Mouse (Mus musculus): ENCODE measurements around the gene Maz. TPM values are rescaled to one million over a fixed set of nuclear protein-coding genes. Genes with fewer than 3 reads are reported as not detected.

Gene Maz
- total RNA-seq, 1 experiment from 2014 or later = 16.7 TPM

DNA sequence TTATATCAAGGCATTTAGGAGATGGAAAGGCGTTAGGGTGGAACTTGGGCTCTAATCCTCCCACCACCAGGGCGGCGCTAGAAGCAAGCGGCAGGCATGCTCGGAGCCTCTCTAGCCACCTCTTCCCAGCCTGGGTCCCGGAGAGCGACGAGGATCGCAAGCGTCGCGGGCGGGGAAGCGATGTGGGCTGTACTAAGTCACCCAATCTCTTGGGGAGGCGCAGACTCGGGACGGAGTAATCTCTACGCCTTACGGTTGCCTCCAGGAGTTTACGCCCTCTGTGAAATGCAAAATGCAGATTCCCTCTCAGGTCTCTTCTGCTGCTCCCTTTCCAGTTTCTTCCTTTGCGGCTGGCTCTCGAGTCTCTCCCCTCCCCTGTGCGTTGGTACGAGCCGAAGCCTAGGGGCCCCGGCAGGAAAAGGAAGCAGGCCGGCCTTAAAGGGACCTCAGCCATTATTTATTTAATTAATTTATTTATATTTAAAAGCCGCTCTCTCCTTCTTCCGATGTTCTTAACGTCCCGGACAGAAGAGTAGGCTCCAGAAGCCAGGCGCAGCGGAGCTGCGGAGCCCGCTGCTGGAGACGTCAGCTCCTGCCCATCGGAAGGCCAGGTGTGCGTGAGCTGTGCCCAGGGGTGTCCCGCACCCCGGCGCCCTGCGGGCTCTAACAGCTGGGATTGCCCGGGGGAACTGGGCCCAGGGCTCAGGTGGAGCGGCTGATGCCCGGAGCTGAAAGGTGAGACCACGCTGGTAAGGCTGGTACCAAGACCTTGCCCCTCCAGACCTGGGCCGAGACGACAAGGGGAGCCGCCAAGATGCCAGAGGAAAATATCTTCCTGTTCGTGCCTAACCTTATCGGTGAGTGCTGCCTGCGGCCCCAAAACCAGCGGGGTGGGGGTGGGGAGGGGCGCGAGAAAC, 50.6 kb downstream of the Maz start, which contains the start of gene Cdiptos:
TSS of gene Cdiptos (minus strand) at position 149 of the 917 bp plus-strand sequence.
- ATAC-seq (replicated peaks; ENCODE audit: insufficient number of reproducible peaks, low FRiP score, low TSS enrichment, poor library complexity, severe bottlenecking) = peak; percentile 95

DNA sequence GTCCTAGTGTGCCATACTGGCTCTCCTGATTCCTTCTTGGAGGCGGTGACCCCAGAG, 51.1 kb downstream of the Maz start, which contains the start of gene Cdipt:
TSS of gene Cdipt (plus strand) at position 22 of the 57 bp plus-strand sequence.
- ATAC-seq (replicated peaks; ENCODE audit: insufficient number of reproducible peaks, low FRiP score, low TSS enrichment, poor library complexity, severe bottlenecking) = no peak

DNA sequence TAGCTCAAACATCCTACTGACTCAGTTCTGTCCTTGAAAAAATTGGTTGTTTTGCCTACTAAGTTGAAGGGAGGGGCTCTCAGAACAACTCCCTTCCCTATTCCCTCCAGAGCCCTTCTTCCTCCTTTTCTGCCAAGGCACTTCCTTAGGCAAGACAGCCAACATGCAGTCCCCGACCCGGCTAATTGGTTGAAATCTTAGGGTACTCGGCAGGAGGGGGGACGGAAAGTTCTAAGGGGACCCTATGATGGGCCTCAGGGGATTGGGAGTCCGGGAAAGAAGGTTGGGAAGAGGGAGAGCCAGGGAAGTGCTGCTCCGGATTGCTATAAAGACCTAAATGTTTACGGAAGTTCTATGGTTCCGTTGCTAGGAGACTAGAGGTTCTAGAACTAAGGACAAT, 51.3 kb downstream of the Maz start:
- peak; percentile 42 for ATAC-seq (replicated peaks; ENCODE audit: insufficient number of reproducible peaks, low FRiP score, low TSS enrichment, poor library complexity, severe bottlenecking)

Other genes with a start within 250 kb of the Maz start
- 2.0 to 3.8 TPM (median 2.2 TPM) in 3 replicates for gene Tbx6, start 245.6 kb downstream of the Maz start, total RNA-seq (2017)
- gene Ppp4c, start 234.5 kb downstream of the Maz start, total RNA-seq (2017) = 235 to 253 TPM (median 240 TPM) in 3 replicates
- 12.6 TPM in 1 of 3 replicates, not detected in the others for gene Fam57b, start 229.4 kb downstream of the Maz start, total RNA-seq (2017)
- not detected in 3 replicates for gene 4930451I11Rik, start 195.4 kb downstream of the Maz start, total RNA-seq (2017)
- not detected in 3 replicates for gene Doc2a, start 179.6 kb downstream of the Maz start, total RNA-seq (2017)
- 11.0 to 39.0 TPM (median 11.8 TPM) in 3 replicates for gene Hirip3, start 165.1 kb downstream of the Maz start, total RNA-seq (2017)
- gene Ino80e, start 164.7 kb downstream of the Maz start, total RNA-seq (2017) = 19.2 to 46.1 TPM (median 34.5 TPM) in 3 replicates
- 37.9 to 49.8 TPM (median 38.3 TPM) in 3 replicates for gene Taok2, start 142.3 kb downstream of the Maz start, total RNA-seq (2017)
- 37.3 to 57.4 TPM (median 43.2 TPM) in 3 replicates for gene Tmem219, start 104.1 kb downstream of the Maz start, total RNA-seq (2017)
- 7.9 to 31.1 TPM (median 16.9 TPM) in 3 replicates for gene Kctd13, start 98.2 kb downstream of the Maz start, total RNA-seq (2017)
- not detected in 3 replicates for gene Asphd1, start 77.5 kb downstream of the Maz start, total RNA-seq (2017)
- 0.64 to 3.6 TPM (median 1.3 TPM) in 3 replicates for gene Sez6l2, start 76.5 kb downstream of the Maz start, total RNA-seq (2017)
- 43.2 to 53.6 TPM (median 43.9 TPM) in 3 replicates for gene Cdipt, start 51.1 kb downstream of the Maz start, total RNA-seq (2017)
- 2.8 to 9.8 TPM (median 5.5 TPM) in 3 replicates for gene Cdiptos, start 50.9 kb downstream of the Maz start, total RNA-seq (2017)
- 95.0 to 131 TPM (median 111 TPM) in 3 replicates for gene Mvp, start 12.4 kb downstream of the Maz start, total RNA-seq (2017)
- 2.9 to 7.8 TPM (median 5.2 TPM) in 3 replicates for gene Pagr1b, start 10.6 kb downstream of the Maz start, total RNA-seq (2017)
- 3.8 to 52.6 TPM (median 4.4 TPM) in 3 replicates for gene Pagr1a, start 9.7 kb downstream of the Maz start, total RNA-seq (2017)
- 6.4 to 36.5 TPM (median 36.3 TPM) in 3 replicates for gene Gm42742, start 5.9 kb downstream of the Maz start, total RNA-seq (2017)
- not detected in 3 replicates for gene Prrt2, start 5.8 kb downstream of the Maz start, total RNA-seq (2017)
- 0.85 to 3.7 TPM (median 0.97 TPM) in 3 replicates for gene Kif22, start 15.4 kb upstream of the Maz start, total RNA-seq (2017)
- gene Zg16, start 60.3 kb upstream of the Maz start, total RNA-seq (2017) = not detected in 3 replicates
- 34.3 to 52.4 TPM (median 39.3 TPM) in 3 replicates for gene AI467606, start 64.3 kb upstream of the Maz start, total RNA-seq (2017)
- gene Qprt, start 95.2 kb upstream of the Maz start, total RNA-seq (2017) = 5.1 to 16.1 TPM (median 9.1 TPM) in 3 replicates
- 1,218 to 1,278 TPM (median 1,233 TPM) in 3 replicates for gene Spn, start 110.8 kb upstream of the Maz start, total RNA-seq (2017)
- gene Cd2bp2, start 169.0 kb upstream of the Maz start, total RNA-seq (2017) = 48.7 to 89.2 TPM (median 59.8 TPM) in 3 replicates
- 52.5 to 106 TPM (median 85.1 TPM) in 3 replicates for gene Tbc1d10b, start 181.4 kb upstream of the Maz start, total RNA-seq (2017)
- 8.7 to 33.8 TPM (median 15.4 TPM) in 3 replicates for gene Mylpf, start 181.9 kb upstream of the Maz start, total RNA-seq (2017)
- gene Zfp553, start 206.0 kb upstream of the Maz start, total RNA-seq (2017) = 3.9 to 9.8 TPM (median 5.7 TPM) in 3 replicates
- gene Sept1, start 206.1 kb upstream of the Maz start, total RNA-seq (2017) = 117 to 359 TPM (median 130 TPM) in 3 replicates
- gene Zfp771, start 217.2 kb upstream of the Maz start, total RNA-seq (2017) = 0.57 to 3.9 TPM (median 2.9 TPM) in 3 replicates
- 9.6 to 13.3 TPM (median 9.9 TPM) in 3 replicates for gene Dctpp1, start 233.7 kb upstream of the Maz start, total RNA-seq (2017)
- 139 to 200 TPM (median 191 TPM) in 3 replicates for gene Sephs2, start 247.0 kb upstream of the Maz start, total RNA-seq (2017)

All from monocyte, adult 5-6 weeks (primary cell).